Mouse (Mus musculus) mouse embryonic stem cell (cell line): Measurements from ENCODE around the gene Col5a3.

ENCODE experiments used
- in situ Hi-C, 2 experiments: fragments of 300-500 bp; cut with MboI; formaldehyde crosslinking; loops; 1 replicate in 1 of 2; 3 replicates in 1 of 2; pipeline ENCODE4 v1.14.3; 2019 to 2020; ENCODE audit warnings: low sequenced_read_pairs in 2 of 2, low pct_unique_long_range_greater_than_20kb in 1 of 2, mixed read lengths in 1 of 2; ENCODE audit not compliant: unreplicated experiment in 1 of 2

Gene Col5a3

DNA sequence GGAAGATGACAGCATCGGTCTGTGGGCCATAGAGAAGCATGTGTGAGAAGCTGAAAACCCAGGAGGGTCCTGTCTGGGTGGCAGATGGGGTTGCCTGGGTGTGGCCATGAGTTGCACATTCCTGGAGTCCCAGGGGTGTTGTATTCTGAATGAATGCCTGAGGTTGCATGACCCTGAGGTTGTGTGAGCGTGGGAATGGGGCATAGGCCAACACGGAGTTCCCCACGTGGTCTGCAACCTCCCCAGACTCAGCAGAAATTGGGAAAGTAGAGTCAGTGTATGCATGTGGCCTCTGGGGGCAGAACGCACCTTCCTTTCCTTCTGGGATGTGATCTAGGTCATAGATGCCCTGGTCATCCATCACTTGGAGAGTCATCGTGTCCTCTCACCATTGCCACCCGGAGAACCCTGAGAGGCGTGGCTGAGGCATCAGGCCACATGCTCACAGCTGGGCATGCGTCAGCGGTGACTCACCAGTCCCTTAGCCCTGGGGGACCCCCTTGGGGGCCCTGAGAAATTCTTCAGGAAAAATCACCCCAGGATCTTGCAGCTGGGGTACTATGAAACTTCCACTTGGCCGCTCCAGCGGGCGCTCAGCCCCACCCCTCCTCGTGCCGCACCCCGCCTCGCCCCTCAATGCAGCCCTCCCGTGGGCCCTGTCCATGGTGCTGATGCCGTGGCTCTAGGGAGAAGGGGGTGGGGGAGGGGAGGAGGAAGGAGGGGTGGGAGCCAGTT, 2.2 kb downstream of the Col5a3 start:
- in situ Hi-C loops = no loop called here

DNA sequence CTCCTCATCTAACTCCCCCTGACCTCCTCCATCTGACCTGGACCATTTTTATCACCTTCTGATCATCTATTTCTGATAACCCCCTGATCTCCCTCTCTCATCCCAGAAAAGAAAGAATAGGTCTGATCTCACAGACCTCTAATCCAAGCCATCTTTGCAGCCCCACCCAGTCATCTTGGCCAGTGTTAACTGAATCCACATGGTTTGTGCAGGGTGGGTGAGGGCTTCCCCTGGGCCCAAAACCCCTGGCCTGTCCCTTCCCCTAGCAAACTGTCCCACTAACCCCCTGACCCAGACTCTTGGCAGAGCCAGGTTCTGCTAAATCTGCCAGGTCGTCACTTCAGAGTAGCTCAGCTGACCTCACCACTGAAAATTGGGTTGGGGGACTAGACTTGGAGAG, 4.1 kb downstream of the Col5a3 start:
- in situ Hi-C loops = no loop called here

DNA sequence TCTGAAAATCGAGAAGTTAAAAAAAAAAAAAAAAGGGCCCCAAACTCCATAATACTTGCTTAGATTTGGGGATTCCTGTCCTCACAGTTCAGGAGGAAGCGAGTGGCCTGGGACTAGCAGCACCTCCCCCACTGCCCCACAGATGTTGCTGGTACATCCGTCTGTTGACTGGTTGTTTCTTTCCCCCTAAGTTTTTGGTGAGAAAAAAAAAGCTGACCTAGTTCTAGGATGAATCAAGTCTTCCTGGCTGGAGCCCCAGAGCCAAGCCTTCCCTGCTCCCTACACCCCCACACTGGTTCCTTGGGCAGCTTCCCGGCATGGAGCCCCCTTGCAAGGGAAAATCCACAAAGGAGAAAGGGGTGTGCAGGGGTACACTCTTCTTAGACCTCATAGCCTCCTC, 4.6 kb downstream of the Col5a3 start:
- in situ Hi-C loops = no loop called here

DNA sequence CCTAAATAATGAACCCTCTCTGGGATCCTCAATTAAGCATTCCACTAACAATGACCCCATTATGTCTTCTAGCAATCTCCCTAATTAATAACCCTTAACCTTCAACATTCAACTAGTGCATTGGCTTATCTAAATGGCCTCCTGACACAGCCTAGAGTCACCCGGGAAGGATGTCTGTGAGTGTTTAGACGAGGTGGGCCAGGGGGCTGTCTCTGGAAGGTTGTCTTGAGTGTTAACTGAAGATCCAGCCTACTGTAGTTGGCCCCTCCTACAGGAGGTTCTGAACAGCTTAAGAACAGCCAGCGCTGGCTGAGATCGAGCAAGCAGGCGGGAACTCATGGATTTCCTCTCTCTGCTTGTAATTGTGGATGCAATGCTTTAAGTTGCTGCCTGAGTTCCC, 9.2 kb downstream of the Col5a3 start:
- in situ Hi-C loops = no loop called here

DNA sequence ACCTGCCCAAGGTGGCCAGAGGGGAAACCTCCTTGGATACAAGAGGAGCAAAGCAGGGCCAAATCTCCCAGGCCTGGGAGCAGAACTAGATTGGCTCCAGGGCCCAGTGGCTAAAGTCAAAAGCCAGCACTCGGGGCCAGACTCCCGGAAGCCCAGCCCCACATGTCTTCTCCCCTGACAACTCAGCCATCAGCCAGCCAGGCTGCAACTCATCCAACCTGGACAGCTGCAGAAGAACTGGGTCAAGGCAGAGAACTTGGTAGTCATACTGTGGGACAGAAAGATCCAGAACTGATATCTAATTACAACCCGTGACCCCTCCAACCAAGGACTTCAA, 9.7 kb downstream of the Col5a3 start:
- in situ Hi-C loops = no loop called here

DNA sequence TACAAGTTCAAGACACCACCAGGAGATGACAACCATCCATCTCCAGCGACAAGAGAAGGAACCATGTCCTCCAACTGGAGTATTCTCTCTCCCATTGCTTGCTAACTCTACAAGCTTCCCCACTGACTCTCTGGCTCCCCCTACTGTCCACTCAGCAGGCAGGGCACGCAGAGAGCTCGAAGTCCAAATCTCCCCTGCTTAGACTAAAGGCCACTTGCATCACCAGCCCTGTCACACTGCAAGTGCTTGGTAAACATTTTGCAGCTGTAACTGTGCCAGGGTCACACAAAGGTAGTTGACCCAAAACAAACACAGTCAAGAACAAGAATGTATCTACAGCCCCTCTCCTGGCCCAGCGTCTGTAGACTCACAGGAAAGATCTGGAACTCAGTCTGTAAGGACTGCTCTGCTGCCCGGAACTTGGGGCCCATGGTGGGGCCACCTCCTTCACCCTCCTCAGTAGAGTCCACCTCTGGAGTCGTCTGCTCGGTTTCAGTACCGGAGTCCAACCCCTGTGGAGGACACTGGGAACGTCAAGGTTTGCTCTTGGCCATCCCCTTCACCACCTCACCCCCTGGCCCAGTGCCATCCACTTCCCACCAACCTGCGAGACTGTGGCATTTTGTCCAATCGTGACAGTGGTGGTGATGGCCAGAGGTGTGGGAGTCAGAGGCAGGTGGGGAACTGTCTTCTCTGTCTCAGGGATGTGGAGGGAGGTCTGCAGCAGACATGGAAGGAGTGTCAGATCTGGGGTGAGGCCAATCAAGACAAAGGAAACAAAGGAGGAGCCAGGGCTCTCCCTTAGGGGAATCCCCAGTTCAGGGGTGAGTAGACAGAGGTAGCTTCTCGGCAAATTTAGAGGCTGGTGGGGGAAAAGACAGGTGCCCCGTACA, 10.4 kb downstream of the Col5a3 start:
- in situ Hi-C loops = no loop called here

DNA sequence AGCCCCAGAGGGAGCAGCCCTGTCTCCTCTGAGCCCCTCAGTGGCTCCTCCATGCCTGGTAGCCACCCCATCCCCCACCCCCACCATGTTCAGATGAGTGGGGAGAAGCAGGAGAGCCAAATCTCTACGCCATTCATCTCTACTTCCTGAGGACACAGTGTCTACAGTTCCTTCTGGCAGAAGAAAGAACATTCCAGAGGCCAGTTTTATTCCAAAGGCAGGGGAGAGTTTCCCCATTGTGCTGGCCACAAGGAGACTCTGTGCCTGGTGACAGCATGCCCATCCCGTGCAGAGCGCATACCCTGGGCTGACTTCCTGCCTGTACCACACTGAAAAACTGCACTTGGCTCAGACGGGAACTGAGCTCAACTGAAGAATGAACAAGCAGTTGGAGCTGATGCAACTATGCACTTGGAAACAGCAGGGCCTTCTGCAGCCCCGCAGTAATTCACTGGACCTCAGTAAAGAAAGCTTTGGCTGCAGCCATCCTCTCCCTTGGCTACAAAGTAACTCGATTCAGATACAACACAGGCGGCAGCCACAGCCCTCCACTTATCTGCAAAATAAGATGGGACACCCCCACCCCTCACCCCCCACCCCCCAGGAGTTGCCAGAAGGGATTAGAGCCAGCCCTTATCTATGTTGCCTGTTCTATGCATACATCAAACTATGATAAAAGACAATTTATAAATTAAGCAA, 20.6 kb downstream of the Col5a3 start:
- in situ Hi-C loops = no loop called here

DNA sequence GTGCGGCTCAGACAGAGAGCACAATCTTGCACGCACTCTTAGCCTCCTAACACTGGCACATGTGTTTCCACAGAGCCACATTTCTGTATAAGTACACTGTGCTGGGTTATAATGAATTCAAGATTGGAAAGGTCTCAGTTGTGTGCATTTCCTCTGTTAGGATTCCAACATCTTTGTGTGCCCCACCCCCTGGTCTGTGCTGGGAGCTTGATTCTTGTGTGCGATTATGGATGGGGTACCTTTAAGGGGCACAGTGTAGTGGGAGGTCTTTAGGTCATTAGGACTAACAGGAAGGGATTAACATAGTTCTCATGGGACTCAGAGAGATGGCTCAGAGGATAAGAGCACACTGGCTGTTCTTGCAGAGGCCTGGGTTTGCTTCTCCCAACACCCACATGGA, 24.5 kb downstream of the Col5a3 start:
- in situ Hi-C loops = no loop called here

DNA sequence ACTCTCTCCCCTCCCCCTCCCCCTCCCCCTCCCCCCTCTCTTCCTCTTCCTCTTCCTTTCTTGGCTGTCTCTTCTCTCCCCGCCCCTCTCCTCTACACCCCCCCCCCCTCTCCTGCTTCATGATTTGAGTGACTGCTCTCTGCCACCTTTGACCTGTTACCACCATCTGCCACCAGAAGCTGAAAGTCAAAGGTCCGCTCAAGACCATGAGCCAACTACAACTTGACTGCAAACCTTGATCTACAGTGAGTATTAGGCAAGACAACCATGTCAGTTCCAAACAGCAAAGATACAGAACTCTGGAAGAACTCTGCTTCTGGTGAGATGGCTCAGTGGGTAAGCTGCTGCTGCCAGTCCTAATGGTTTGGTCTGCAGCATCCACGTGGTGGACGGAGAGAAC, 25.2 kb downstream of the Col5a3 start:
- in situ Hi-C loops = no loop called here

DNA sequence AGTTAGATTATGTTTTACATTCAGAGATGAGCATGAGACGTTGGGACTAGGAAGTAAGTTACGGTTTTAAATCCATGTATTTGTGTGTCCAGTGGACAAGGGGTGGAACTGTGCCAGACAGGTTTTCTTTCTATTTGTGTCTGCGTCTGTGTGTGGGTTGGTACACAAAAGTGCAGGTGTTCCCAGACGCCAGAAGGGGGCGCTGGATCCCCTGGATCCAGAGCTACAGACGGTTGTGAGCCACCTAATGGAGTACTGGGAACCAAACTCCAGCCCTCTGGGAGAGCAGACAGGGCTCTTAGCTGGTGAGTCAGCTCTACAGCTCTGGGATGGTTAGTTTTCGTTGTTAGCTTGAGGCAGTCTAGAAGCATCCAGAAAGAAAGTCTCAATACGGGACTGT, 26.9 kb downstream of the Col5a3 start:
- in situ Hi-C loops = no loop called here

DNA sequence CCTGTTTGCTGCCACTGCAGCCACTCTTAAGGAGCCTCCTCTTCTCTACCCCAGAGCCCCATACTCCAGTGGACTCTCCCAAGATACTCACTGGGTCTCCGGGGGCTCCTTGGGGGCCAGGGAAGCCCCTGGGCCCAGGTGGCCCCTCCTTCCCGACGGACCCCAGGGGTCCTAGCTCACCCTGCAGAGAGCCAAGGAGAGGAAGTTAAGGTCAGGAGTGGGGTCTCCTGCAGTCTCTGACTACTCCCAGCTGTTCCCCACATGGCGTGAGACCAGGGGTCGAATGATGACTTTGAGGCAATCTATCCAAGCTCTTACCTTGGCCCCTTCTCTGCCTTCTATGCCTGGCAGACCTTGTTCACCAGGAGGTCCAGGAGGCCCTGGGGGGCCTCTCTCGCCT, 29.8 kb downstream of the Col5a3 start:
- in situ Hi-C loops = no loop called here

DNA sequence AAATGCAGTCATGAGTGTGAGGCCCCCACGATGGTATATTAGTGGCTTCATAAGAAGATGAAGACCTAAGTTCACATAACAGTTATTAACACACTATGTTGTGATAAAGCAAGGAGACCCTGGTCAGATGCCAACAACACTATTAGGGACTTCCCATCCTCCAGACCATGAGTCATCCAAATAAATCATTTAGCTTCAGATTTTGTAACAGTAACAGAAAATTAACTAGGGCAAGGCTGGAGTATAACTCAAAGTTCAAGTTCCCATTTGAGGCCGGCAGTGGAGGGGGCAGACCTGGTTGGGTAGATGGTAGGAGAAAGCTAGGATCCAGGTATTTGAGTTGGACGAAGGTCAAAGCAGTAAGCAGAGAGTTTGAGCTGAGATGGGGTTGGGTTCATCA, 33.6 kb downstream of the Col5a3 start:
- in situ Hi-C loops = no loop called here

DNA sequence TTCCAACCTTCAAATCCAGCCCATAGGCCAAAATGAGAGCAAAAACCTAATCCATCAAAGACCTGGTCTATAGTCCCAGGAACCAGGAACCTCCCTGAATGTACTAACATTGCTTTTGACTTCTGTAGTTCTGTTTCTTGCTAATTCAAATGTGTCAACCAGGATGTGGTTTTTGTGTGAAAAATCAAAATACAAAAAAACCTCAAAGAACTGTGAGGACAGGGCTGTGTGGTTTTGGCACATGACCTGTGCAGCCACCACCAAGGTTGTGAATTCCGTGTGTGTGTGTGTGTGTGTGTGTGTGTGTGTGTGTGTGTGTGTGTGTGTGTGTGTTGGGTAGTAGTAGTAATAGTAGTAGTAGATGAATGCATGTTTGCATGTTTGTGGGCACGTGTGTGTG, 49.6 kb downstream of the Col5a3 start:
- in situ Hi-C loops = no loop called here

DNA sequence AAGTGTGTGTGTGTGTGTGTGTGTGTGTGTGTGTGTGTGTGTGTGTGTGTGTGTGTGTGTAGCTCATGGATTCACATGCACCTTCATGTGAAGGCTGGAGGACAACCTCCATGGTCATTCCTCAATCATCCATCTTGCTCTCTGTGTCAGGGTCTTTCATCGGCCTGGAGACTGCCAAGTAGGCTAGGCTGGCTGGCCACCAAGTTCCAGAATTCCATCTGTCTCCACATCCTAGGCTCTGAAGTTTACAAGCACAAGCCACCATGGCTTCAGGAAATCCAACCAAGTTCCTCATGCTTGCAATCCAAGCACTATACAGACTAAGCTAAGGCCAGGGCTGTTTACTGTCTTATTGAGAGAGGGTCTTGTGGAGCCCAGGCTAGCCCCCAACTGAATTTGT, 51.8 kb downstream of the Col5a3 start:
- in situ Hi-C loops = no loop called here

DNA sequence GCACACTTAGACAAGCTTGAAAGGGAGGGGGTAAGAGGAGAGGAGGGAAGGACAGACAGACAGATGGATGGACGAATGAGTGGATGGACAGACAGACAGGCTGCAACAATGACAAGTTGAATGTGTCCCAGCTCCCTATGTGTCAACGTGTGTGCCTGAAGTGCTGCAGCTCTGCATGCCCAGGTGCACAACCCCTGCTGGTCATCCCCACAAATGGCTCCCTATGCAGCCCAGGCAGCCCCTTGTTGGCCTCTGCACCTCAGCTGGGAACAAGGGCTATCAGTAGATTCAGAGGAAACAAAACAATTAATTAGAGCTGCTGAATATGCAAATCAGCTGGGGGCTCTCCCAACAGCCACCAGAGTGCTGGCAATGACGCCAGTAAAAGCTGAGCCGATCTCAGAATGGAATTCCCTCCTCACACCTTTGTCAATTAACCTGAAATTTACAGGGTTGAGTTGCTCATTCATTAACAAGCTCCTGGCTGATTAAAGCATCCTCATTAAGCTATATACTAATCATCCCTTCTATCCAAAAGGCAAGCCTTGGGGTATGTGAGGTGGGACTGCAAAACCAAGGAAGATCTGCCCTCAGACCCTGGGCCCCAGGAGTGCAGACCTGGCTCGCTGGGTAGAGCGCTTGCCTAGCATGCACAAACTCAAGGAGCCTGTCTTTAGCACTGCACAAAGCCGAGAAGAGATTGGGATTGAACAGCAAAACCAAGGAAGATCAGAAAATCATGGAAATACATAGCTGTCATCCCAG, 52.5 kb downstream of the Col5a3 start:
- in situ Hi-C loops = no loop called here

DNA sequence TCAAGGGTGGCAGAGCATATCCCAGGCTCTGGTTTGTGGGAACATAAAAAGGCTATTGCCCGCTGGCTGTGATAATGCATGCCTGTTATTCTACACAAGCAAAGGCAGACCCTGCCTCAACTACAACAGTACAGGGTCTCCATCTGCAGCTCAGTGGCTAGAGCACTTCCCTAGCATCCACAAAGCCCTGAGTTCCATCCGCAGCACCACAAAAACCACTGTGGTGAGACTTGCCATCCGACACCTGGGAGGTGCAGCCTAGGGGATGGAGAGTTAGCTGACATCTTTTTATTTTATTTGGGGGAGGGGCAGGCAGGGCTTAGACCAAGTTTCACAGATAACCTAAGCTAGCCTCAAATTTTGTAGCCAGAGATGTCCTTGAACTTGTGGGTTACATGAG, 53.5 kb downstream of the Col5a3 start:
- in situ Hi-C loops = no loop called here

DNA sequence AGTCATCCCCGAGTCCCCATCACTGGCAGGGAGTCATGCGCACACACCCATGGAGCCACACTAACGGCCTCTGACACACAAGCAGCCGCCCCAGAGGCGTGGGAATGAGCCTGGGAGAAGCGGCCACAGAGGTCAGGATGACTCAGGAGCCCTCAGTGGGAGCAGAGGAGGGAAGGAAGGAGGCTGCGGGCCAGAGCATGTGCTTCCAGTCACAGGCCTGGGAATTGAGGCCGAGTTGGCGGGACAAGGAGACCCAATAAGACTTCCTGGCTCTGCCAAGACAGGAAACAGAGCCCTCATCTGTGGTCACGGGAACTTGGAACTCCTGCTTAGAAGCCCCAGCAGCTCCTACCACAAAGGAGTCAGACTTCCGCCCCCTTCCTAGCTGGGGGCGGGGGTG, 54.1 kb downstream of the Col5a3 start:
- in situ Hi-C loops = no loop called here

DNA sequence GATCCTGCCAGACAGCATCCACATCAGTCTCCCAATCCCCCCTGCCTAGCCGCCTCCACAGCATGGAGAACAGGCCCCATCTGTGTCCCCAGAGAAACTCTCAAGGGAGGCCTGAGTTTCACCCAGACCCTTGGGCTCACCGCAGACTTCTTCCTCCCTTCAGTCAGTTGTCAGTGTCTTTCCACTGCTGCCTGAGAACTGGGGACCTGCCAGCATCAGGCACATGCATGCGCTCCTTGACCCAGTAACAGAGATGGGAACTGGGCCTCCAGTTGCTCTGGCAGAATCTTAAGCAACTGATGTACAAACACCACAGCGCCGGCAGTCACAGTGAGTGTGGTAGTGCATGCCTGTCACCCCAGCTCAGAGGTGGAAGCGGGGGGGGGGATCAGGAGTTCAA, 56.0 kb downstream of the Col5a3 start:
- in situ Hi-C loops = no loop called here

DNA sequence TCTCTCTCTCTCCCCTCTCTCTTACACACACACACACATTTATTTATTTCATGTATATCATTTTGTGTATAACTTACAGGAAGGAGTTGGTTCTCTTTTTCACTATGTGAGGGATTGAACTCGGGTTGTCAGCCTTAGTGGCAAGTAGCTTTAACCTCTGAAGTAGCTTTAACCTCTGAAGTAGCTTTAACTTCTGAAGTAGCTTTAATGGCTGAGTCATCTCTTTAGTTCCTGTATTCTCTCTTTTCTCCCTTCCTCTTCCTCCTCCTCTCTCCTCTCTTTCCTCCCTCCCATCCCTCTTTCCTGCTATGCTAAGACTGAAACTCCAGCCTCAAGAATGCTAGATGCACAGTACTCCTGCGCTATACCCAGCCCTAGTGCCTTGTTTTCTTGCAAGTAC, 56.6 kb downstream of the Col5a3 start:
- in situ Hi-C loops = no loop called here
